Mouse (Mus musculus) ES-Bruce4 (cell line): ENCODE measurements at regions not wholly inside any gene's neighbourhood (a gene's known extent, or its start where the extent isn't known, plus 50 kb on each side); places are given as distances from the start of the nearest gene placed in this dataset.
A peak's percentile ranks its signal among the peaks of the same experiment; 100 is the strongest.

Source experiments
- H3K27ac ChIP-seq: 2 replicates; pipeline ENCODE4 v1.5.1; 2012; ENCODE audit warnings: low read length, inconsistent platforms; ENCODE audit not compliant: insufficient read depth
- H3K27me3 ChIP-seq: 2 replicates; pipeline ENCODE4 v1.6.1; 2012; ENCODE audit warnings: mild to moderate bottlenecking, low read length, inconsistent platforms; ENCODE audit not compliant: control insufficient read depth, poor library complexity, insufficient read depth, severe bottlenecking
- H3K36me3 ChIP-seq: 2 replicates; pipeline ENCODE4 v1.6.1; 2012; ENCODE audit warnings: inconsistent platforms, mild to moderate bottlenecking, low read length, moderate library complexity; ENCODE audit not compliant: control insufficient read depth, poor library complexity, insufficient read depth, severe bottlenecking
- H3K4me1 ChIP-seq: one replicate; pipeline ENCODE4 v1.8.1; 2011; ENCODE audit warnings: low read length; ENCODE audit not compliant: control insufficient read depth, insufficient read depth
- H3K4me3 ChIP-seq: 2 replicates; pipeline ENCODE4 v1.5.1; 2011; ENCODE audit warnings: low read depth, mild to moderate bottlenecking, low read length
- H3K9ac ChIP-seq: 2 replicates; pipeline ENCODE4 v1.6.1; 2012; ENCODE audit warnings: low read depth, mild to moderate bottlenecking, inconsistent platforms; ENCODE audit not compliant: poor library complexity, severe bottlenecking
- H3K9me3 ChIP-seq: replicated peaks from 2 replicates; pipeline ENCODE4 v1.6.1; 2012; ENCODE audit warnings: mild to moderate bottlenecking, low read length, inconsistent platforms; ENCODE audit not compliant: control insufficient read depth, poor library complexity, insufficient read depth, severe bottlenecking
- CTCF ChIP-seq: IDR thresholded peaks from one replicate; pipeline ENCODE4 v1.8.1; 2011; ENCODE audit warnings: low read depth, low read length
- EP300 ChIP-seq: IDR thresholded peaks from 2 replicates; pipeline ENCODE4 v1.6.1; 2011; ENCODE audit warnings: low read depth, low read length; ENCODE audit not compliant: insufficient read depth
- POLR2A ChIP-seq: IDR thresholded peaks from one replicate; pipeline ENCODE4 v1.8.1; 2011; ENCODE audit warnings: low read length; ENCODE audit not compliant: insufficient read depth

- Histone ChIP-seq H3K4me3 (no peak overlapping the region), H3K9me3 (peaks cover 21% of the 10 kb centered on the region)
Measured at GRCm38 (mm10) chr19:23085173-23085660, 55.8 kb upstream of the Klf9 start.

DNA sequence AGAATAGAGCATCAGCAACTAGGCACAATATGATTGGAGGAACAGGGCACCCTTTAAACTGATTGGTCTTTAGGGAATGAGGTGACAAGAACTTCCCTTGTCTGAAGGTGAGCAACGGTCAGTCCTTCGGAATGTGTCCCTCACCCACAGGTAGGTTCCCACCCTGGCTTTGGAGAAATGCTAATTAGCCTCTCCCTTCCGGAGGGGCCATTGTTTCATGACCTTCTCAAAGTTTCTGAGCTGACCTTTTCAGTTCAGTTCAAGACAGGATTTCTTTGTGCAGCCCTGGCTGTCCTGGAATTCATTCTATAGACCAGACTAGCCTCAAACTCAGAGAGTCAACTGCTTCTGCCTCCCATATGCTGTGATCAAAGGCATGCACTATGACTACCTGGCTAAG lies 53.5 kb upstream of the Klf9 start:
- Histone ChIP-seq H3K9ac (peak overlapping the region; percentile 72; the same call in 1 of the 2 replicates), H3K9me3 (peaks cover 21% of the 10 kb centered on the region), H3K36me3 (no peaks in the 10 kb centered on the region; the same call in 1 of the 2 replicates), H3K4me1 (peaks cover 8% of the 10 kb centered on the region), H3K27me3 (no peaks in the 10 kb centered on the region), H3K27ac (peak overlapping the region; percentile 100), H3K4me3 (no peak overlapping the region)
- TF ChIP-seq EP300 (peak; percentile 98), POLR2A (no peak), CTCF (no peak)

More at GRCm38 (mm10) chr19:23085173-23085660, 55.8 kb upstream of the Klf9 start:
- peak overlapping the region; percentile 68 for H3K27ac ChIP-seq
- no peak overlapping the region for H3K9ac ChIP-seq
- H3K4me1 ChIP-seq, result peaks cover 6% of the 10 kb centered on the region
- no peaks in the 10 kb centered on the region for H3K27me3 ChIP-seq
- no peak for TF ChIP-seq EP300
- no peak for TF ChIP-seq POLR2A
- TF ChIP-seq CTCF, result no peak
- no peaks in the 10 kb centered on the region; the same call in 1 of the 2 replicates for H3K36me3 ChIP-seq

GRCm38 (mm10) chr19:23089081-23089480 lies 51.9 kb upstream of the Klf9 start:
- H3K27me3 ChIP-seq, result no peaks in the 10 kb centered on the region
- H3K9ac ChIP-seq, result peak overlapping the region; percentile 72
- H3K27ac ChIP-seq, result peak overlapping the region; percentile 99
- TF ChIP-seq EP300 (no peak), CTCF (no peak), POLR2A (no peak)
- H3K4me1 ChIP-seq, result peaks cover 9% of the 10 kb centered on the region
- no peak overlapping the region for H3K4me3 ChIP-seq
- no peaks in the 10 kb centered on the region; the same call in 1 of the 2 replicates for H3K36me3 ChIP-seq
- peaks cover 17% of the 10 kb centered on the region for H3K9me3 ChIP-seq

DNA sequence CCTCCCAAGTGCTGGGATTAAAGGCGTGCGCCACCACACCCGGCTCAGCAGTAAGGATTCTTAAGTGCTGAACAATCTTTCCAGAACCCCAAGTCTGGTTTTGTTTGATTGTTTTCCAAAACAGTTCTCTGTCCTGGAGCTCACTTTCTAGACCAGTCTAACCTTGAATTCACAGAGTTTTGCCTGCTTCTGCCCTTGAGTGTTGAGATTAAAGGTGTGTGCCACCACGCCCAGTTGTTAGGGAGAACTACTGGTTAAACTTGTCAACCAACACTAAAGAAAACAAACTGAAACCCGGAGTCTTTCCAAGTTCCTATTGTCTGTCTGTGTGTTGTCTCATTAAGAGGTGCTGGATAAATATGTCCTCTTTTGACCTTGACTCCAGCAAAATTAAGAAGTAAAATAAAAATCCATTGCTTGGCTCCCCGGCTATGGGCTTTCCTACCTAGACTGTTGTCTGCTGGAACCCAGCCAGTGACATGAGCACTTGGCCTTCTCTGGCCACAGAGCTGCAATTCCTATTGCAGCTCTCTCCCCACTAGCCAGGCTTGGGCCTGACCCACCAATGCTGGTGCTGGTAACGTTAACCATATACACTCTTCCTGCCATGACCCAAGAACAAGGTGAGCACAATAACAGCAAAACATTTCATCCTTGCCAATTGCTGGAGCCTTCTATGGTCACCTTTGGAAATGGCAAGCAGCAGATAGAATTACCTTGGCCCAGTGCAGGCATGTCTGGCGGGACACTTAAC lies 51.1 kb upstream of the Klf9 start:
- Histone ChIP-seq H3K9me3 (peaks cover 14% of the 10 kb centered on the region), H3K4me1 (peaks cover 9% of the 10 kb centered on the region), H3K27me3 (no peaks in the 10 kb centered on the region), H3K27ac (peak overlapping the region; percentile 99), H3K4me3 (peak overlapping the region; percentile 43), H3K9ac (peak overlapping the region; percentile 64), H3K36me3 (no peaks in the 10 kb centered on the region; the same call in 1 of the 2 replicates)
- TF ChIP-seq POLR2A (no peak), EP300 (no peak), CTCF (no peak)
